Mouse (Mus musculus) midbrain, embryonic 10.5 days (tissue): ENCODE results near the gene Mcpt9. TPM values are rescaled to one million over a fixed set of nuclear protein-coding genes. Genes with fewer than 3 reads are reported as not detected.
"Not testable (repeated sequence)": the region's sequence is repeated elsewhere in the genome, so short reads cannot be mapped to it uniquely, and the experiment has no call there.

Source experiments
- DNase-seq: peaks from one replicate; pipeline ENCODE4 v3.0.0-alpha.2; 2017; ENCODE audit warnings: low spot score
- H3K27ac ChIP-seq: fragments of 300-500 bp; sonication (generic); replicated peaks from 2 replicates; pipeline ENCODE4 v1.5.1; 2016; ENCODE audit warnings: mild to moderate bottlenecking
- H3K27me3 ChIP-seq: fragments of 300-500 bp; sonication (generic); 2 replicates; pipeline ENCODE4 v1.6.1; 2016; ENCODE audit warnings: low read depth, mild to moderate bottlenecking; ENCODE audit not compliant: poor library complexity, severe bottlenecking
- H3K36me3 ChIP-seq: fragments of 300-500 bp; sonication (generic); 2 replicates; pipeline ENCODE4 v1.6.1; 2016; ENCODE audit warnings: mild to moderate bottlenecking, moderate library complexity
- H3K4me1 ChIP-seq: fragments of 300-500 bp; sonication (generic); 2 replicates; pipeline ENCODE4 v1.6.1; 2016
- H3K4me3 ChIP-seq: fragments of 300-500 bp; sonication (generic); 2 replicates; pipeline ENCODE4 v1.5.1; 2016; ENCODE audit warnings: mild to moderate bottlenecking, moderate library complexity
- H3K9me3 ChIP-seq: fragments of 300-500 bp; sonication (generic); replicated peaks from 2 replicates; pipeline ENCODE4 v1.6.1; 2016; ENCODE audit warnings: mild to moderate bottlenecking
- WGBS: fragments of 180-500 bp; shearing (Covaris S2); methylation state at CpG from one replicate; pipeline ENCODE4 v1.1.7; 2016; 5-methylcytosine and 5-hydroxymethylcytosine counted together
- polyA plus RNA-seq: library from polyadenylated mRNA; unstranded; fragments of >200 nt; fragmentation: Nextera tagmentation; extraction: Ambion mirVana; gene quantifications from 2 replicates; pipeline ENCODE4 v1.2.1, GENCODE M21; 2016

Mcpt9 gene
- polyA plus RNA-seq, result not detected in 2 replicates

DNA sequence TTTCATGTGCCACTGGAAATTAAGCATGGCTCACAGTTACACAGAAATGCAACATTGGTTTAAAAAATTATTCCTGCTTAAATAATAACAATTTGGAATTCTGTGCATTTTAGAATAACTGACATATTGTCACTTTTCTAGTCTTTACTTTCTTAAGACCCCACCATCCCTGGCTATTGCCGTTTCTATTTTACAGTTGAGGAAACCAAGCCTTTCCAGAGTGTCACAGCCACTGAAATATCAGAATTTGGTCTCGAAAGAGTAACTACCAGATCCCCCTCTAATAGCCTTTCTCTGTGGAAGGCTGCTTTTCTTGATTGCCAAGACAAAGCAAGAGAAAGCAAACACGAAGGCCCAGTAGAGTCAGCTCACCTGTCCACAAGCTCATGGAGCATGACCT is at the start of gene Mcpt9:
TSS of gene Mcpt9 (minus strand) at position 101 of the 400 bp plus-strand sequence.
- DNase-seq, H3K4me1 ChIP-seq, H3K36me3 ChIP-seq, H3K9me3 ChIP-seq, H3K4me3 ChIP-seq, H3K27ac ChIP-seq, H3K27me3 ChIP-seq: not testable (repeated sequence)
- WGBS, result 76% methylated on average over 3 of the region's 3 CpGs

DNA sequence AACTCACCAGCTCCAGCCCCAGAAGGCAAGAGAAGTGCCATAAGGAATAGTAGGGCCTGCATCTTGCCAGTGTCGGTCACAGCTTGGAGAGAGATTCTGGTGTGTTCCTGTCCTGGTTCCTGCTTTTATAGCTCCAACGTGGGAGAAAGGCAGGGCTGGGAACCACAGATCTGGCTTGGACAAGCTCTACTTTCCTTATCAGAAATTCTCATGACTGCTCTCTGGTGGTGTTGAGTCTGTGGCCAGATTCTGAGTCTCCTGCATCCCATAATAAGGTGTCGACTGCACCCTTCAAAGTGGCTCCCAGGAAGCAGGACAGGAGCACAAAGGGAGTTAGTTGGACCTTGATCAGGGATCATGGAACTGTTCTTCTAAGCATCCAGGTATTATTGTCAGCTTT is 31.9 kb upstream of the Mcpt9 start, which contains the start of gene Mcpt4:
TSS of gene Mcpt4 (minus strand) at position 101 of the 400 bp plus-strand sequence.
- H3K36me3 ChIP-seq, H3K27ac ChIP-seq, H3K4me3 ChIP-seq, H3K27me3 ChIP-seq, DNase-seq, H3K9me3 ChIP-seq, H3K4me1 ChIP-seq: not testable (repeated sequence)
- WGBS, result 79% methylated on average over 3 of the region's 3 CpGs

- 84% methylated on average over 4 of the region's 4 CpGs for WGBS
- Histone ChIP-seq H3K4me3 (no peak overlapping the region), H3K36me3 (no peaks in the 10 kb centered on the region), H3K4me1 (no peaks in the 10 kb centered on the region), H3K27ac (no peak overlapping the region), H3K27me3 (no peaks in the 10 kb centered on the region), H3K9me3 (no peaks in the 10 kb centered on the region)
- DNase-seq, result no peak
These were observed 27.4 kb upstream of the Mcpt9 start for GRCm38 (mm10) chr14:56057722-56058121.

DNA sequence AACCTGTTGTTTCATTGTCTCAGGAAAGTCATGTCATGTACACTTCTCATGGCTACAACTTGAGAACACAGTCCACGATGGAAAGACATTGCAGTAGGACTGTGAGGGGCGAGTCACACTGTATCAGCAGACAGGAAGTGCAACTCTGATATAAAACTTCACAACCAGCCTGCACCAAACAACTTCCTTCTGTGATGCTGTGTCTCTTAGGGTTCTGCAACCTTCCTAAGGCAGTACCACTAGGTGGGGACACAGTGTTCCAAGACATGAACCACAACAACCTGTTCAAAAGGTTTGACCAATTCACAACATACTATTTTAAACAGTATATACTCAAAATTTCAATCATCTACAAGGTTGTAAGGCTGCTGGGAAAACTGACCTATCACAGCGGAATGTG is 25.1 kb upstream of the Mcpt9 start:
- H3K27ac ChIP-seq, result no peak overlapping the region
- DNase-seq, result no peak
- no peaks in the 10 kb centered on the region for H3K27me3 ChIP-seq
- no peaks in the 10 kb centered on the region for H3K36me3 ChIP-seq
- no peaks in the 10 kb centered on the region for H3K9me3 ChIP-seq
- 89% methylated on average over 3 of the region's 3 CpGs for WGBS
- no peak overlapping the region for H3K4me3 ChIP-seq
- no peaks in the 10 kb centered on the region for H3K4me1 ChIP-seq

DNA sequence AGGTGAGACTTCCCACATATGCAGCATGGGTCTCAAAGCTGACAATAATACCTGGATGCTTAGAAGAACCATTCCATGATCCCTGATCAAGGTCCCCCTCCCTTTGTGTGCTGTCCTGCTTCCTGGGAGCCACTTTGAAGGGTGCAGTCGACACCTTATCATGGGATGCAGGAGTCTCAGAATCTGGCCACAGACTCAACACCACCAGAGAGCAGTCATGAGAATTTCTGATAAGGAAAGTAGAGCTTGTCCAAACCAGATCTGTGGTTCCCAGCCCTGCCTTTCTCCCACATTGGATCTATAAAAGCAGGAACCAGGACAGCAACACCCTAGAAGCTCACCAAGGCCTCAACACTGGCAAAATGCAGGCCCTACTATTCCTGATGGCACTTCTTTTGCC is 11.5 kb upstream of the Mcpt9 start, which contains the start of gene Mcpt2:
TSS of gene Mcpt2 (plus strand) at position 250 of the 400 bp plus-strand sequence.
- 73% methylated on average over 1 of the region's 1 CpGs for WGBS
- H3K27me3 ChIP-seq, H3K4me3 ChIP-seq: not testable (repeated sequence)

DNA sequence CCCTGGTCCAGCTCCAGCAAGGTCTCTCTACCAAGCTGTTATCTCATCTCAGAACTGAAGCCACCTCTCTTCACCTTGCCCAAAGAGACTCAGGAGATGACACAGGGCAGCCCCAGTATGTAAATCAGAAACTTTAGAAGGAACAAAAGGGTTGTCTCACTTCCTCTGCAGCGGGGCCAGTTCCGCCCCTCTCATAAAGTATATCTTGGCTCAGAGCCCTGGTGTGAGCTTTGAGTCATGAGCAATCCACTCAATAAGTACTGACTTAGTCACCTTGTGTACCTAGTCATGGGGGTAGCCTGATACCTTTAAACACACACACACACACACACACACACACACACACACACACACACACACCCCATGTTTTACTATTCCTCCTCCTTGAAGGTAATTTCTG is 4.1 kb upstream of the Mcpt9 start:
- H3K27ac ChIP-seq, result no peak overlapping the region
- no peaks in the 10 kb centered on the region for H3K9me3 ChIP-seq
- H3K36me3 ChIP-seq, result no peaks in the 10 kb centered on the region
- no peak overlapping the region for H3K4me3 ChIP-seq
- WGBS, result 87% methylated on average over 2 of the region's 2 CpGs
- DNase-seq, result no peak
- no peaks in the 10 kb centered on the region for H3K27me3 ChIP-seq
- no peaks in the 10 kb centered on the region for H3K4me1 ChIP-seq

More for the DNA sequence above, 11.5 kb upstream of the Mcpt9 start, which contains the start of gene Mcpt2:
- not testable (repeated sequence) for H3K36me3 ChIP-seq, DNase-seq, H3K4me1 ChIP-seq, H3K9me3 ChIP-seq, H3K27ac ChIP-seq

- not testable (repeated sequence) for DNase-seq, H3K4me3 ChIP-seq, H3K27me3 ChIP-seq, H3K4me1 ChIP-seq, H3K9me3 ChIP-seq, H3K36me3 ChIP-seq, H3K27ac ChIP-seq
- WGBS, result 84% methylated on average over 4 of the region's 4 CpGs
These were observed 9.0 kb downstream of the Mcpt9 start for GRCm38 (mm10) chr14:56021305-56021704.

DNA sequence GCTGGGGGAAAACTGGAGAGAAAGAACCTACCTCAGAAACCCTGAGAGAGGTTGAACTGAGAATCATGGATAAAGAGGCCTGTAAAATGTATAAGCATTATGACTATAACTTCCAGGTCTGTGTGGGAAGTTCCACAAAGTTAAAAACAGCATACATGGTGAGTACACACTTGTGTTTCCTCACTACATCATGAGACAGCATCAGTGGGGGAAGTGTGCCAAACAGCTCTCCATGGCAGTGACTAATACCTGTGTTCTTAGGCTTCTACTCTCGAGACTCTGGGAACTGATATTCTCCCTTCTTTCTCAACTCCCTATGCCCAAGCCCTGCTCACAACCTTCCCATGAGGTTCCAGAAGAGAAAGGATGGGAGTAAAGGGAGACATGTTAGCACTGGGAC is 10.8 kb downstream of the Mcpt9 start:
- H3K9me3 ChIP-seq, result no peaks in the 10 kb centered on the region
- H3K4me1 ChIP-seq, result no peaks in the 10 kb centered on the region
- no peak for DNase-seq
- H3K36me3 ChIP-seq, result no peaks in the 10 kb centered on the region
- 68% methylated on average over 1 of the region's 1 CpGs for WGBS
- H3K4me3 ChIP-seq, result no peak overlapping the region
- no peak overlapping the region for H3K27ac ChIP-seq
- H3K27me3 ChIP-seq, result no peaks in the 10 kb centered on the region

DNA sequence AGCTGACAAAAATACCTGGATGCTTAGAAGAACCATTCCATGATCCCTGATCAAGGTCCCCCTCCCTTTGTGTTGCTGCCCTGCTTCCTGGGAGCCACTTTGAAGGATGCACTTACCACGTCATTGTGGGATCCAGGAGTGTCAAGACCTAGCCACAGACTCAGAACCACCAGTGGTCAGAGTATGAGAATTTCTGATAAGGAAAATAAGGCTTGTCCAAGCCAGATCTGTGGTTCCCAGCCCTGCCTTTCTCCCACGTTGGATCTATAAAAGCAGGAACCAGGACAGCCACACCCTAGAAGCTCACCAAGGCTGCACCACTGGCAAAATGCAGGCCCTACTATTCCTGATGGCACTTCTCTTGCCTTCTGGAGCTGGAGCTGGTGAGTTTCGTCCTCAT is 12.6 kb downstream of the Mcpt9 start, which contains the start of gene Mcpt1:
TSS of gene Mcpt1 (plus strand) at position 301 of the 400 bp plus-strand sequence.
- WGBS, result 85% methylated on average over 3 of the region's 3 CpGs
- H3K4me1 ChIP-seq, H3K36me3 ChIP-seq, H3K27me3 ChIP-seq, H3K4me3 ChIP-seq, H3K27ac ChIP-seq, DNase-seq, H3K9me3 ChIP-seq: not testable (repeated sequence)

DNA sequence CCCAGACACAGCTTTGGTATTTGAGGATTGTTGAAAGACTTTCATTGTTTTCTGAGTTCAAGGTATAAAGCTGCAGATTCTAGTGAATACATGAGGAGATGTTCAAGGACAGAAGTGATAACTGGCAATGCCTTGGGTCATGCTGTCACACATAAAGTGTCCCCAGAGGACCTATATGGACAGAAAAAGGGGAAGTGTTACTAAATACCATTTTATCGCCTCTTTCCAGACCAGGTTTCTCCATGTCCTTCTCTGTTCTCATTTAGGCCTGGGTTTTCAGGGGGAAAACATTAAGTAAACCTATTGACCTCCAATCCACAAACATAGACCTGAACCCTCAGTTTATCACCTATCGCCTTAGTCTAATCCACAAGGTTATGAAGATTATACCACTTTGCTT is 16.4 kb downstream of the Mcpt9 start:
- H3K4me1 ChIP-seq, result no peaks in the 10 kb centered on the region
- H3K4me3 ChIP-seq, result no peak overlapping the region
- H3K27me3 ChIP-seq, result no peaks in the 10 kb centered on the region
- H3K27ac ChIP-seq, result no peak overlapping the region
- H3K36me3 ChIP-seq, result no peaks in the 10 kb centered on the region
- no peak for DNase-seq
- H3K9me3 ChIP-seq, result no peaks in the 10 kb centered on the region
- 93% methylated on average over 2 of the region's 2 CpGs for WGBS

- Histone ChIP-seq H3K27ac (no peak overlapping the region), H3K4me1 (no peaks in the 10 kb centered on the region), H3K9me3 (no peaks in the 10 kb centered on the region), H3K27me3 (no peaks in the 10 kb centered on the region), H3K36me3 (no peaks in the 10 kb centered on the region), H3K4me3 (no peak overlapping the region)
- DNase-seq, result no peak
- 76% methylated on average over 3 of the region's 3 CpGs for WGBS
These were observed 17.1 kb downstream of the Mcpt9 start for GRCm38 (mm10) chr14:56013147-56013546.

GRCm38 (mm10) chr14:55987464-55987863 is 42.8 kb downstream of the Mcpt9 start:
- not testable (repeated sequence) for H3K27ac ChIP-seq, DNase-seq, H3K9me3 ChIP-seq, H3K4me3 ChIP-seq, H3K27me3 ChIP-seq, H3K36me3 ChIP-seq, H3K4me1 ChIP-seq
- 87% methylated on average over 2 of the region's 3 CpGs for WGBS
